Mouse (Mus musculus) kidney, embryonic 15.5 days (tissue): ENCODE results near the gene Ces4a. TPM values are rescaled to one million over a fixed set of nuclear protein-coding genes. Genes with fewer than 3 reads are reported as not detected.

Experiments
- ATAC-seq: fragments of 200-750 bp; cut with Nextera tagmentation; replicated peaks from 2 replicates; pipeline ENCODE4 v1.8.0; 2017; ENCODE audit warnings: moderate TSS enrichment; ENCODE audit not compliant: low FRiP score
- H3K27ac ChIP-seq: fragments of 300-500 bp; sonication (generic); 2 replicates; pipeline ENCODE4 v1.5.1; 2015; ENCODE audit warnings: mild to moderate bottlenecking, inconsistent platforms
- H3K27me3 ChIP-seq: fragments of 300-500 bp; sonication (generic); 2 replicates; pipeline ENCODE4 v1.6.1; 2015; ENCODE audit warnings: inconsistent platforms
- H3K36me3 ChIP-seq: fragments of 300-500 bp; sonication (generic); 2 replicates; pipeline ENCODE4 v1.6.1; 2015; ENCODE audit warnings: inconsistent platforms
- H3K4me1 ChIP-seq: fragments of 300-500 bp; sonication (generic); 2 replicates; pipeline ENCODE4 v1.6.1; 2015; ENCODE audit warnings: inconsistent platforms
- H3K4me2 ChIP-seq: fragments of 300-500 bp; sonication (generic); 2 replicates; pipeline ENCODE4 v1.6.1; 2015; ENCODE audit warnings: moderate library complexity, mild to moderate bottlenecking, inconsistent platforms
- H3K4me3 ChIP-seq: fragments of 300-500 bp; sonication (generic); replicated peaks from 2 replicates; pipeline ENCODE4 v1.5.1; 2015; ENCODE audit warnings: mild to moderate bottlenecking, inconsistent platforms
- H3K9ac ChIP-seq: fragments of 300-500 bp; sonication (generic); 2 replicates; pipeline ENCODE4 v1.6.1; 2015; ENCODE audit warnings: mild to moderate bottlenecking, inconsistent platforms
- H3K9me3 ChIP-seq: fragments of 300-500 bp; sonication (generic); replicated peaks from 2 replicates; pipeline ENCODE4 v1.6.1; 2016; ENCODE audit warnings: inconsistent platforms
- WGBS: fragments of 180-500 bp; shearing (Covaris S2); methylation state at CpG from one replicate; pipeline ENCODE4 v1.1.7; 2015; ENCODE audit warnings: mixed read lengths; 5-methylcytosine and 5-hydroxymethylcytosine counted together
- polyA plus RNA-seq: library from polyadenylated mRNA; unstranded; fragments of >200 nt; fragmentation: Nextera tagmentation; extraction: Ambion mirVana; gene quantifications from 2 replicates; pipeline ENCODE4 v1.2.1, GENCODE M21; 2015

Ces4a gene
- polyA plus RNA-seq, 1 experiment from 2014 or later = not detected

DNA sequence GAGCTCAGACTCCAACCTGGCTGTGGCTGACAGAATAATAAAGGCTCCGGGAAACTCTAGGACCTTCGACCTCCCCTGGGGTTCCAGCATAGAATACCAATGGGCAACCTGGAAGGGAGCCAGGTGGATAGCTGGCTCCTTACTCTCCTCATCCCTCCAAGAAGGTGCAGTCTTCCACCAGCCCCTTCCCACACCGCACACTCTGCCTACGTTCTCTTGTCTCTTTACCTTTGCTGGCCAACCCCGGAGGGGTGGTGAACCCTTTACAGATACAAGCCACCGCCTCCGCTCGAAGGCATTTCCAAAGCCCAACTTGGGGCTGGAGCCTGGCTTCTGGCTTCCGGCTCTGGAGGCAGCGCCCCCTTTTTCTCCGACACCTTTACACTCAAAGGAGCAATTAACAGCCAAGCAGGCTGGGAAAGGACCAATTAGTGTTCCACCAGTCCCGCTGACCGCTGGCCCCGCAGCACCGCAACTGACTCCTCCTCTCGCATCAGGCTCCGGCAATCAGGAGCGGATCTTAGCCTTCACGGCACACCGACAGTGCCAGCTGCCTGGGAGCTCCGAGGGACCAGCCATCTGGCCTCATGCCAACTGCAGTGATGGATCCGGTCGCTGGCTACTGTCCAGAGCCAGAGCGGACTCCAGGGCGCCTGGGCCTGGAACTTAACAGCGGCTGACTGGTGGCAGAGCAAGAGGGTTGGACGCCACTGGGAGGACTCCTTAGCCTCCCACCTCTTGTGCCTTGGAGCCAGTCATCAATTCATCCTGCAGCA is 21.2 kb downstream of the Ces4a start:
- H3K4me3 ChIP-seq = peak overlapping the region; percentile 40
- no peaks in the 10 kb centered on the region for H3K36me3 ChIP-seq
- WGBS = under 1% methylated on average over 27 of the region's 27 CpGs
- ATAC-seq = peak; percentile 92
- H3K4me1 ChIP-seq = peaks cover 12% of the 10 kb centered on the region
- H3K9ac ChIP-seq = peak overlapping the region; percentile 39; the same call in 1 of the 2 replicates
- 0 out of 2 replicates have a peak, but pooled peaks cover 6% of the 10 kb centered on the region for H3K27me3 ChIP-seq
- H3K4me2 ChIP-seq = peak overlapping the region; percentile 75
- H3K27ac ChIP-seq = 0 out of 2 replicates have a peak overlapping the region, but pooled peaks have one; percentile 2
- H3K9me3 ChIP-seq = no peaks in the 10 kb centered on the region

GRCm38 (mm10) chr8:105154316-105154715 is 22.7 kb downstream of the Ces4a start:
- Histone ChIP-seq H3K36me3 (no peaks in the 10 kb centered on the region), H3K4me3 (no peak overlapping the region), H3K9ac (no peak overlapping the region), H3K4me1 (peaks cover 12% of the 10 kb centered on the region), H3K27me3 (0 out of 2 replicates have a peak, but pooled peaks cover 6% of the 10 kb centered on the region), H3K27ac (no peak overlapping the region), H3K4me2 (no peak overlapping the region), H3K9me3 (no peaks in the 10 kb centered on the region)
- ATAC-seq = no peak
- 89% methylated on average over 5 of the region's 5 CpGs for WGBS

DNA sequence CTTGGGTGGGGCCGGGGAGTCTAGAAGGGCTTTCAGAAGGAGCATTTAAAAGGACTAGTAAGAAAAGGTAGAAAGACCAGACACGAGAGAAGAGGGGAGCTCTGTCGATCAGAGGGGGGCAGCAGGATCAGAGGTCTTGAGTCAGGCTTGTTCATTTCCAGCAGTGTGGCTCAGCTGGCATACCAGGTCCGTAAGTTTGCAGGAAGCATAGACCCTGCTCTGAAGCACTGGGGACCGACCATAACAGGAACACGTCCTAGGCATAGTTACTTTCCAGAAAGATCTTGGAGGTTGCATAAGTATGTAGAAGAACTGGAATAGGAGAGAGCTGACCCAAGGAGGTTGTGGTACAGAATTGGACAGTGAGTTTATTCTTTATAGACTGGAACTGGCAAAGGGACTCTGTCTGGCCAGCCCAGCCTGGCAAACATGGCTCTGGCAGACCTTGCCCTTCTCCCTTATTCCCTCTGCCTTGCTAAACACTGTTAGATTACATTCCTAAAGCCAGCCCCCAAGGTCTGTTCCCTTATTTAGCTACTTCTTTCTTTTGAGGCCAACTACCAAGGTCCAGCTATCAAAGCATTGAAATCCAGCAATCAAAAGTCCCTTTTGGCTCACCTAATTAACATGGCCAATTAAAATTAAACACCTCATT is 23.6 kb downstream of the Ces4a start:
- Histone ChIP-seq H3K27me3 (0 out of 2 replicates have a peak, but pooled peaks cover 6% of the 10 kb centered on the region), H3K4me1 (peaks cover 12% of the 10 kb centered on the region), H3K36me3 (no peaks in the 10 kb centered on the region), H3K9me3 (no peaks in the 10 kb centered on the region), H3K9ac (no peak overlapping the region), H3K4me2 (no peak overlapping the region), H3K27ac (no peak overlapping the region), H3K4me3 (no peak overlapping the region)
- 85% methylated on average over 6 of the region's 6 CpGs for WGBS
- ATAC-seq = no peak

GRCm38 (mm10) chr8:105157555-105157954 is 26.0 kb downstream of the Ces4a start:
- WGBS = 61% methylated on average over 10 of the region's 10 CpGs
- H3K36me3 ChIP-seq = no peaks in the 10 kb centered on the region
- H3K27ac ChIP-seq = no peak overlapping the region
- no peak overlapping the region for H3K4me3 ChIP-seq
- peaks cover 9% of the 10 kb centered on the region for H3K4me1 ChIP-seq
- H3K9ac ChIP-seq = no peak overlapping the region
- H3K9me3 ChIP-seq = no peaks in the 10 kb centered on the region
- no peak overlapping the region for H3K4me2 ChIP-seq
- H3K27me3 ChIP-seq = 0 out of 2 replicates have a peak, but pooled peaks cover 6% of the 10 kb centered on the region
- ATAC-seq = no peak

- Histone ChIP-seq H3K27ac (no peak overlapping the region), H3K4me3 (no peak overlapping the region)
Observed at GRCm38 (mm10) chr8:105158084-105158483, 26.5 kb downstream of the Ces4a start.

GRCm38 (mm10) chr8:105161121-105161652 is 29.6 kb downstream of the Ces4a start:
- Histone ChIP-seq H3K27me3 (no peaks in the 10 kb centered on the region), H3K4me2 (no peak overlapping the region), H3K9me3 (no peaks in the 10 kb centered on the region), H3K4me3 (no peak overlapping the region), H3K36me3 (no peaks in the 10 kb centered on the region), H3K27ac (no peak overlapping the region), H3K9ac (no peak overlapping the region), H3K4me1 (peaks cover 13% of the 10 kb centered on the region)
- no peak for ATAC-seq
- 36% methylated on average over 3 of the region's 3 CpGs for WGBS

More at GRCm38 (mm10) chr8:105158084-105158483, 26.5 kb downstream of the Ces4a start:
- WGBS = 68% methylated on average over 3 of the region's 3 CpGs
- H3K9ac ChIP-seq = no peak overlapping the region
- ATAC-seq = no peak
- peaks cover 4% of the 10 kb centered on the region for H3K4me1 ChIP-seq
- no peaks in the 10 kb centered on the region for H3K36me3 ChIP-seq
- H3K4me2 ChIP-seq = no peak overlapping the region
- 0 out of 2 replicates have a peak, but pooled peaks cover 6% of the 10 kb centered on the region for H3K27me3 ChIP-seq
- no peaks in the 10 kb centered on the region for H3K9me3 ChIP-seq

DNA sequence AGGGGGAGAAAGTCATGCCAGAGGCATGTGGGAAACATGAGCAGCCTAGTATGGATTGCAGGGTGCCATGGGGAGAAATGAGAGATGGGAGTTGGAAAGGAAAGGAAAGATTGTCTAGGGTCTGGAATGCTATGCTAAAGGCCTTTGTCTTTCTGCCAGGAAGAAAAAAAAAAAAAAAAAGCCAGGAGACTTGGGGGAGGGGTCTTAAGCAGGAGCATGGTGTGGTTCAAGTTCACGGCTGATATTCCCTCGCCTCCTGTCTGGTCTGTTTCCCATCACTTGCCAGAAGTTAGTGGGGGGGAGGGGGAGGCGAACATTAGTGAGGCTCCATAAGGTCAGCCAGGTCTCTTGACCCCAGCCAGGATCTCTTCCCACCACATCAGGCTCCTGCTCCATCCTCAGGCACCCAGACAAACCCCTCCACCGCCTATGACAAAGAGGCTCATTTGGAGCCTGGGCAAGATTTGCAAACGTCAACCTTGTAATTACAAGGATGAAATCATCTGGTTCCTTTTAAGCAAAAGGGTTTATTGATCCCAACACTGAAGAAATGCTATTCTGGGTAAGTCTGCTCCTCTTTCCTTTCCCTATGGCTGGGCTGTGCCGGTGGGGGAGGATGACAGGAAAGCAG is 32.8 kb downstream of the Ces4a start:
- peak; percentile 44 for ATAC-seq
- H3K4me3 ChIP-seq = no peak overlapping the region
- peak overlapping the region; percentile 38; the same call in 1 of the 2 replicates for H3K27ac ChIP-seq
- whole genome bisulfite sequencing = 19% methylated on average over 6 of the region's 6 CpGs
- H3K4me1 ChIP-seq = peaks cover 15% of the 10 kb centered on the region
- no peaks in the 10 kb centered on the region for H3K36me3 ChIP-seq
- no peaks in the 10 kb centered on the region for H3K9me3 ChIP-seq
- no peak overlapping the region for H3K9ac ChIP-seq
- no peaks in the 10 kb centered on the region for H3K27me3 ChIP-seq
- H3K4me2 ChIP-seq = no peak overlapping the region

DNA sequence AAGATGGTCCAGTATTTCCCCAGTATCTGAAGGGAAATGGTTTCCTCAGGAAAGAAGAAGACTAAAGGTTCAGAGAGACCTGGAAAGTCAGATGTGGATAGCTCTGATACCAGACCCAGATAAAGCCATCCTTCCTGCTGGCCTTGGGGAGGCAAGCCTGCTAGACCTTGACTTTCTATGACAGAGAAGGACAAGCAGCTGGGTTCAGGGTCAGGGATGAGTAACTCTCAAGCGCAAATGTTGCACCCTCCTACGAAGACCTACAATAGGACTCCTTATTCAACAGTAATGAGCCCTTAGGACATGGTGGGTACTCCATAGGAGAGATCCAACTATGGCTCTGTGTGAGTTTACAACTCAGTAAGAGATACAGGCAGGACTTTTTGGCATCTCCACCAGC is 33.6 kb downstream of the Ces4a start:
- WGBS = 60% methylated on average over 2 of the region's 2 CpGs
- H3K9me3 ChIP-seq = no peaks in the 10 kb centered on the region
- ATAC-seq = peak; percentile 23
- no peak overlapping the region for H3K4me2 ChIP-seq
- H3K27me3 ChIP-seq = no peaks in the 10 kb centered on the region
- H3K4me1 ChIP-seq = peaks cover 22% of the 10 kb centered on the region
- peak overlapping the region; percentile 38; the same call in 1 of the 2 replicates for H3K27ac ChIP-seq
- no peaks in the 10 kb centered on the region for H3K36me3 ChIP-seq
- no peak overlapping the region for H3K9ac ChIP-seq
- no peak overlapping the region for H3K4me3 ChIP-seq

GRCm38 (mm10) chr8:105167116-105167515 is 35.5 kb downstream of the Ces4a start:
- Histone ChIP-seq H3K9me3 (no peaks in the 10 kb centered on the region), H3K36me3 (no peaks in the 10 kb centered on the region), H3K9ac (no peak overlapping the region), H3K4me1 (peaks cover 25% of the 10 kb centered on the region), H3K27me3 (no peaks in the 10 kb centered on the region), H3K4me3 (no peak overlapping the region), H3K27ac (no peak overlapping the region), H3K4me2 (no peak overlapping the region)
- 81% methylated on average over 2 of the region's 2 CpGs for WGBS
- ATAC-seq = no peak

DNA sequence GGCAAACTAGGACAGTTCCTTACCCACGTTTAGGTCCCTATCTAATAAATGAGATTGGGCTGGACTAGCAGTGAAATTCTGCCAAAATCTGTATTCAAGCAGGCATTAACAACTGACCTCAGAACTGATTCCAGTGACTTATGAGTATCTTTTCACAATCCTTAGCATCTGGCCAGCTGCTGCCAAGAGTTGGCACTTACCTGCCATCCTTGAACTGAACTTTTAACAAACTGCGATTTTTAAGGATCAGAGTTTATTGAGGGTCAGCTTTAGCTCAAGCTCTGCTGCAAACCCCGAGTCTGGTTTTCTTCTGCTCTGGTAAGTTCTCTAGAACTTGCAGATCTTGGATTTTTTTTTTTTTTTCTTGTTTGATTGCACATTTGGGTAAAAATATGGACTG is 38.0 kb downstream of the Ces4a start:
- H3K4me1 ChIP-seq = peaks cover 32% of the 10 kb centered on the region
- H3K9me3 ChIP-seq = no peaks in the 10 kb centered on the region
- peak overlapping the region; percentile 62 for H3K4me2 ChIP-seq
- peak overlapping the region; percentile 93 for H3K4me3 ChIP-seq
- WGBS = 37% methylated on average over 3 of the region's 3 CpGs
- H3K27ac ChIP-seq = no peak overlapping the region
- peaks cover 2% of the 10 kb centered on the region; the same call in 1 of the 2 replicates for H3K36me3 ChIP-seq
- H3K9ac ChIP-seq = no peak overlapping the region
- no peaks in the 10 kb centered on the region for H3K27me3 ChIP-seq
- no peak for ATAC-seq

- Histone ChIP-seq H3K27ac (peak overlapping the region; percentile 99), H3K4me1 (peaks cover 28% of the 10 kb centered on the region), H3K9ac (peak overlapping the region; percentile 96), H3K4me3 (peak overlapping the region; percentile 93), H3K4me2 (peak overlapping the region; percentile 62), H3K9me3 (no peaks in the 10 kb centered on the region), H3K36me3 (peaks cover 6% of the 10 kb centered on the region; the same call in 1 of the 2 replicates), H3K27me3 (no peaks in the 10 kb centered on the region)
- WGBS = 2% methylated on average over 5 of the region's 5 CpGs
- ATAC-seq = peak; percentile 49; the same call in 1 of the 2 replicates
Observed at GRCm38 (mm10) chr8:105170041-105170380, 38.4 kb downstream of the Ces4a start.
